Comparison of ENCODE assay signal across 8 mouse cellular contexts in the genomic region with DNA sequence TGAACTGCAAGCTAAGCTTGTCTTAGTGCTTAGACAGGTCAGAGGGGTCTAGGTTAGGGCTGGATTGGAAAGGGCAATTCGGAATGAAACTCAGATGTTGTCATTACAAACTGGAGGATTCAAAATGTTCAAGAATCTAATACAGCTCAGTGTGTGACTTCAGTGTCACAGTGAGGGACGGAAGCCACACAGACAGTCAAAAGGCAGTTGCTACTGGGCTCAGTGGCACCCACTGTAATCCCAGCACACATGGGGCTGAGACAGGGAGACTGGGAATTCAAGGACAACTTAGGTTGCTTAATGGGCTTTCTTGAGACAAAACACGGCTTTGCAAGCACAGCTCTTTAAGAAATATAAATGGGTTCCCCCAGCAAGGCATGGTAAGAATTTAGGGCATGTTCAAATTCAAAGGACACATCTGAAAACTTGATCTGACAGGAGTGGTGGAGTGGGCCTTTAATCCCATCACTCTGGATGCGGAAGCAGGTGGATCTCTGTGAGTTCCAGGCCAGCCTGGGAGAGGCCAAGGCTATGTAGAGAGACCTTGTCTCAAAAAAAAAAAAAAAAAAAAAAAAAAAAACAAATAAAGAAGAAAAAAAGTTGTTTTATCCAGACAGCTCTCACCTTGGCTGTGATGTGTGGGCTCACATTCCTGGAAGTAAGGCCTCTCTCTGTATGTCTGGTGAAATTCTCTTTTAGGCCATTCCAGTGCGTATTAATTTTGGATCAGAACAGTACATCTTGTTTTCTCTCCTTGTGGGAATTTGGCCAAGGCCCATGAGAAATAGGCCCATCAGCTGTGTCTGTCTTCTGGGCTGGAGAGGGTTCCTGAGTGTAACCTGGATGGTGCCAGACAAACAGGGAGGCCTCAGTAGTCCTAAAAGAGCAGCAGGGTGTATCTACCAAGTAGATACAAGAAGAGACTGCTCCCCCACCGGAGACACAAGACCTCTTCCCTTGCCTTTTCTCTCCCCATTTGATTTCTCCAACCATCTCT.
DNase-seq lines count a peak whose midpoint lies in the region; ATAC-seq and TF ChIP-seq lines count a peak whose summit lies in the region.

No protein-coding gene starts in this region.

- no peak for TF ChIP-seq EP300 in stomach, postnatal 0 days (optimal IDR thresholded peaks at IDR 0.05)

- no peak for TF ChIP-seq CTCF in stomach, postnatal 0 days (IDR thresholded peaks at IDR 0.05; ENCODE audit: low read depth)

- H3K4me3 ChIP-seq in stomach, embryonic 14.5 days (ENCODE audit: low read depth, low read length), result no peak overlapping the region
- no peak overlapping the region for H3K4me3 ChIP-seq in stomach, postnatal 0 days (ENCODE audit: low read depth, low read length)
- H3K4me3 ChIP-seq in limb, embryonic 15.5 days, result no peak overlapping the region
- no peak overlapping the region for H3K4me3 ChIP-seq in stomach, embryonic 16.5 days (replicated peaks; ENCODE audit: low read length)

- peak; percentile 89 for DNase-seq in heart, adult 11 months
- DNase-seq in heart, postnatal 4 days, result no peak
- no peak for DNase-seq in stomach, postnatal 0 days (ENCODE audit: low spot score)
- DNase-seq in gastrocnemius, adult 18-20 months (ENCODE audit: low spot score), result no peak
- no peak for DNase-seq in cerebellum, adult 11 months

- no peaks in the 10 kb centered on the region for H3K36me3 ChIP-seq in stomach, embryonic 14.5 days (ENCODE audit: control insufficient read depth, insufficient read depth, low read length)
- H3K36me3 ChIP-seq in stomach, postnatal 0 days (ENCODE audit: control insufficient read depth, insufficient read depth, low read length), result no peaks in the 10 kb centered on the region
- H3K36me3 ChIP-seq in limb, embryonic 15.5 days, result no peaks in the 10 kb centered on the region
- no peaks in the 10 kb centered on the region for H3K36me3 ChIP-seq in stomach, embryonic 16.5 days (ENCODE audit: control insufficient read depth, insufficient read depth, low read length)

- H3K9me3 ChIP-seq in stomach, embryonic 14.5 days (ENCODE audit: control insufficient read depth, low read depth, low read length), result no peaks in the 10 kb centered on the region
- H3K9me3 ChIP-seq in stomach, postnatal 0 days (ENCODE audit: control insufficient read depth, low read length), result no peaks in the 10 kb centered on the region
- no peaks in the 10 kb centered on the region for H3K9me3 ChIP-seq in limb, embryonic 15.5 days
- H3K9me3 ChIP-seq in stomach, embryonic 16.5 days (replicated peaks; ENCODE audit: control insufficient read depth, low read length), result no peaks in the 10 kb centered on the region

- peak overlapping the region; percentile 4; the same call in 1 of the 2 replicates for H3K27ac ChIP-seq in stomach, embryonic 14.5 days (ENCODE audit: low read length)
- H3K27ac ChIP-seq in stomach, postnatal 0 days (replicated peaks), result no peak overlapping the region
- peak overlapping the region; percentile 60 for H3K27ac ChIP-seq in limb, embryonic 15.5 days
- H3K27ac ChIP-seq in stomach, embryonic 16.5 days (ENCODE audit: low read length), result no peak overlapping the region; the same call in 1 of the 2 replicates

- no peak overlapping the region for H3K9ac ChIP-seq in stomach, embryonic 14.5 days (replicated peaks; ENCODE audit: low read depth, low read length)
- H3K9ac ChIP-seq in stomach, postnatal 0 days (ENCODE audit: low read length), result no peak overlapping the region
- no peak overlapping the region for H3K9ac ChIP-seq in limb, embryonic 15.5 days
- no peak overlapping the region for H3K9ac ChIP-seq in stomach, embryonic 16.5 days (ENCODE audit: low read length)

- H3K4me1 ChIP-seq in stomach, embryonic 14.5 days (ENCODE audit: control insufficient read depth, insufficient read depth, low read length), result peaks cover 37% of the 10 kb centered on the region
- H3K4me1 ChIP-seq in stomach, postnatal 0 days (replicated peaks; ENCODE audit: control insufficient read depth, insufficient read depth), result peaks cover 7% of the 10 kb centered on the region
- peaks cover 37% of the 10 kb centered on the region for H3K4me1 ChIP-seq in limb, embryonic 15.5 days
- H3K4me1 ChIP-seq in stomach, embryonic 16.5 days (ENCODE audit: control insufficient read depth, insufficient read depth, low read length), result peaks cover 38% of the 10 kb centered on the region

- ATAC-seq in stomach, embryonic 14.5 days (ENCODE audit: insufficient number of reproducible peaks, insufficient read depth, low FRiP score, low read depth), result no peak
- ATAC-seq in stomach, postnatal 0 days (ENCODE audit: low FRiP score, low TSS enrichment), result no peak
- no peak for ATAC-seq in limb, embryonic 15.5 days (ENCODE audit: insufficient number of reproducible peaks, low FRiP score, low TSS enrichment, low read depth)
- no peak for ATAC-seq in stomach, embryonic 16.5 days (ENCODE audit: insufficient read depth, low FRiP score)

- peak overlapping the region; percentile 47; the same call in 1 of the 2 replicates for H3K4me2 ChIP-seq in stomach, embryonic 14.5 days (replicated peaks; ENCODE audit: low read depth, low read length)
- H3K4me2 ChIP-seq in stomach, postnatal 0 days (replicated peaks; ENCODE audit: low read depth), result no peak overlapping the region
- 0 out of 2 replicates have a peak overlapping the region, but pooled peaks have one; percentile 45 for H3K4me2 ChIP-seq in limb, embryonic 15.5 days
- H3K4me2 ChIP-seq in stomach, embryonic 16.5 days (ENCODE audit: low read depth, low read length), result peak overlapping the region; percentile 63; the same call in 1 of the 2 replicates

- H3K27me3 ChIP-seq in stomach, embryonic 14.5 days (ENCODE audit: control insufficient read depth, insufficient read depth, low read length), result 0 out of 2 replicates have a peak, but pooled peaks cover 4% of the 10 kb centered on the region
- H3K27me3 ChIP-seq in stomach, postnatal 0 days (ENCODE audit: control insufficient read depth, insufficient read depth, low read length), result peaks cover 8% of the 10 kb centered on the region
- peaks cover 33% of the 10 kb centered on the region for H3K27me3 ChIP-seq in limb, embryonic 15.5 days
- peaks cover 24% of the 10 kb centered on the region for H3K27me3 ChIP-seq in stomach, embryonic 16.5 days (ENCODE audit: control insufficient read depth, insufficient read depth, low read length)

- 66% methylated on average over 6 of the region's 6 CpGs for WGBS in stomach, embryonic 14.5 days
- 76% methylated on average over 6 of the region's 6 CpGs for WGBS in stomach, postnatal 0 days
- 66% methylated on average over 6 of the region's 6 CpGs for WGBS in limb, embryonic 15.5 days
- WGBS in stomach, embryonic 16.5 days, result 68% methylated on average over 6 of the region's 6 CpGs

Comparison
In these comparisons a context has a peak if more than half of its experiments do, and no peak if none do; other contexts are left out.
1. H3K27ac ChIP-seq: peak in stomach, embryonic 14.5 days (single experiment) and limb, embryonic 15.5 days (single experiment); none in stomach, postnatal 0 days (single experiment) and stomach, embryonic 16.5 days (single experiment).